Mouse (Mus musculus) lung, postnatal 0 days (tissue): ENCODE data around the gene Golga7b. TPM values are rescaled to one million over a fixed set of nuclear protein-coding genes. Genes with fewer than 3 reads are reported as not detected.

Experiments
- ATAC-seq: fragments of 200-750 bp; cut with Nextera tagmentation; 2 replicates; pipeline ENCODE4 v1.8.0; 2017; ENCODE audit warnings: moderate library complexity
- DNase-seq: peaks from one replicate; pipeline ENCODE4 v3.0.0-alpha.2; 2016; ENCODE audit warnings: low spot score
- H3K27ac ChIP-seq: fragments of 300-500 bp; sonication (generic); 2 replicates; pipeline ENCODE4 v1.5.1; 2014; ENCODE audit warnings: antibody characterized with exemption, mild to moderate bottlenecking, low read length, mixed read lengths
- H3K27me3 ChIP-seq: fragments of 300-500 bp; sonication (generic); replicated peaks from 2 replicates; pipeline ENCODE4 v1.6.1; 2014; ENCODE audit warnings: low read length, mixed read lengths; ENCODE audit not compliant: insufficient read depth
- H3K36me3 ChIP-seq: fragments of 300-500 bp; sonication (generic); 2 replicates; pipeline ENCODE4 v1.6.1; 2014; ENCODE audit warnings: low read length, mixed read lengths; ENCODE audit not compliant: insufficient read depth
- H3K4me1 ChIP-seq: fragments of 300-500 bp; sonication (generic); 2 replicates; pipeline ENCODE4 v1.6.1; 2014; ENCODE audit warnings: antibody characterized with exemption, low read depth, low read length, mixed read lengths; ENCODE audit not compliant: insufficient read depth
- H3K4me2 ChIP-seq: fragments of 300-500 bp; sonication (generic); replicated peaks from 2 replicates; pipeline ENCODE4 v1.6.1; 2014; ENCODE audit warnings: low read depth, mild to moderate bottlenecking, low read length, moderate library complexity, mixed read lengths
- H3K4me3 ChIP-seq: fragments of 300-500 bp; sonication (generic); 2 replicates; pipeline ENCODE4 v1.5.1; 2014; ENCODE audit warnings: low read depth, low read length
- H3K9ac ChIP-seq: fragments of 300-500 bp; sonication (generic); replicated peaks from 2 replicates; pipeline ENCODE4 v1.6.1; 2014; ENCODE audit warnings: low read depth, mild to moderate bottlenecking
- H3K9me3 ChIP-seq: fragments of 300-500 bp; sonication (generic); 2 replicates; pipeline ENCODE4 v1.6.1; 2016; ENCODE audit warnings: low read length, mixed read lengths
- CTCF ChIP-seq: IDR thresholded peaks from 2 replicates; pipeline ENCODE4 v1.5.1; 2016; ENCODE audit warnings: antibody characterized with exemption, mild to moderate bottlenecking
- EP300 ChIP-seq: IDR thresholded peaks from 2 replicates; pipeline ENCODE4 v1.6.1; 2016; ENCODE audit warnings: antibody characterized with exemption, mild to moderate bottlenecking, control low read depth
- WGBS: fragments of 180-500 bp; shearing (Covaris S2); extraction: QIAGEN DNeasy Blood & Tissue Kit; methylation state at CpG from one replicate; pipeline ENCODE4 v1.1.7; 2014; 5-methylcytosine and 5-hydroxymethylcytosine counted together
- polyA plus RNA-seq: library from polyadenylated mRNA; unstranded; fragments of >200 nt; fragmentation: Nextera tagmentation; extraction: Ambion mirVana; gene quantifications from 2 replicates; pipeline ENCODE4 v1.2.1, GENCODE M21; 2015

Golga7b gene
- polyA plus RNA-seq, 1 experiment from 2014 or later, result not detected

DNA sequence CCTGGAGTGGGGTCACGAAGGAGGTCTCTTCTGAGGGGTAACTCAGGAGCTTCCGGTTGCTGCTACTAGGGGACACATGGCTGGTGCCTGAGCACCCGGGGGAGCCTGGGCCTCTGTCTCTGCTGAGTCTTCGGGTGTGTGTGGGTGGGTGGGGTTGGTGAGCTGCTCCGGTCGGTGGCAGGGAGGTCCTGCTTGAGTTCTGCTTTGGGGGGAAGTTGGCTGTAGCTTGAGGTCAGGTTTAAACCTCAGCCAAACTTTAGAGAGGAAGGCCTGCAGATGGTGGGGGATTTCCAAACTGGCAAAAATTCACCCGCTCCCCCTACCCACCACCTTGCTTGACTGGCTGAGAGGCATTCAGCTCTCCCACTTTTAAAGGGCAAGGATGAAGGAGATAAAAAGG lies 23.8 kb downstream of the Golga7b start:
- TF ChIP-seq CTCF (no peak), EP300 (no peak)
- WGBS, result 74% methylated on average over 7 of the region's 7 CpGs
- ATAC-seq, result no peak

DNA sequence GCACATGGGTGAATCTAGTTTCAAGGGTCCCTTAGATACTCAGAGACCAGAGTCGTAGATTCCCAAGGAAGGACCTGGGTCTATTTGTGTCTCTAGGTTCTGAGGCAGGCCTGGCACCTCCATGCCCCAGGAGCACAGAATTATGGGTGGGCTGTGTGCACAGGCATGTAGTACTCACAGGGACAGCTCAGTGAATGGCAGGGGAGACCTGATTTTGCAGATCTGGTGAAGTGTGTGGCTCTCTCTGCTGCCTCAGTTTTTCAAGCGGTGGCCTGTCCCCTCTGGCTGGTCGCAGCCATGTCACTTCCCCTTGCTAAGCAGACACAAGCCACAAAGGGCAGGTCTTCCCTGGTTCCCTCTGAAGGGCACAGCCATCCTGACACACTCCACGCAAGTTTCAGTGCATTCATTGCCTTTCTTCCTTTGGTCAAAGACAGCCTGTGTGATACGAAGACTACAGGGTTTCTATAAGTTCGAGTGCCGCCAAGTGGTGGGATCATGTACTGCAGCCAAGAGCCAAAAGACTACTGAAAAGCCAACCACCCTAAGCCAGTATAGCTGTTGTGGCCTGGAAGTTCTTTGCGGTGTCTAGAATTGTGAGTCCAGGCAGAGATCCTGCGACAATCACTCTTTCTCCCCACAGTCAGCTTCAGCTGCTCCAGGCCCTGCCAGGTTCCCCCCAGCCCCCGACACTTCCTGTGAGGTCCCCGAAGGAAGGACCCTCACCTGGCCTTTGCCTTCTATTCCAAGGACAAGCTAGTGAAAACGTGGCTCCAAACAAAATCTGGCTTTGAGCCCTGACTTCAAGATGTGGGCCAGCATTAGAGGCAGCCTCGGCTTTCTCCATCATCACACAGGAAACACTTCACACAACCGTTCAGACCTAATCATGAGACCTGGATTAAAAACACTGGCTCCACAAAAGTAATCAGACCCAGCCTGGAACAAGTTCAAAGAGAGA lies 24.9 kb downstream of the Golga7b start:
- Histone ChIP-seq H3K9ac (no peak overlapping the region), H3K4me1 (no peaks in the 10 kb centered on the region), H3K4me2 (no peak overlapping the region), H3K27me3 (no peaks in the 10 kb centered on the region), H3K27ac (no peak overlapping the region), H3K4me3 (no peak overlapping the region), H3K9me3 (no peaks in the 10 kb centered on the region), H3K36me3 (no peaks in the 10 kb centered on the region)
- DNase-seq (peak; percentile 67), ATAC-seq (no peak)
- TF ChIP-seq CTCF (peak; percentile 91), EP300 (no peak)
- WGBS, result 37% methylated on average over 14 of the region's 14 CpGs

More for the DNA sequence above, 23.8 kb downstream of the Golga7b start:
- H3K4me1 ChIP-seq, result no peaks in the 10 kb centered on the region
- DNase-seq, result no peak
- no peaks in the 10 kb centered on the region for H3K9me3 ChIP-seq
- no peaks in the 10 kb centered on the region for H3K36me3 ChIP-seq
- H3K27ac ChIP-seq, result no peak overlapping the region
- no peak overlapping the region for H3K9ac ChIP-seq
- no peak overlapping the region for H3K4me3 ChIP-seq
- H3K4me2 ChIP-seq, result no peak overlapping the region
- no peaks in the 10 kb centered on the region for H3K27me3 ChIP-seq

DNA sequence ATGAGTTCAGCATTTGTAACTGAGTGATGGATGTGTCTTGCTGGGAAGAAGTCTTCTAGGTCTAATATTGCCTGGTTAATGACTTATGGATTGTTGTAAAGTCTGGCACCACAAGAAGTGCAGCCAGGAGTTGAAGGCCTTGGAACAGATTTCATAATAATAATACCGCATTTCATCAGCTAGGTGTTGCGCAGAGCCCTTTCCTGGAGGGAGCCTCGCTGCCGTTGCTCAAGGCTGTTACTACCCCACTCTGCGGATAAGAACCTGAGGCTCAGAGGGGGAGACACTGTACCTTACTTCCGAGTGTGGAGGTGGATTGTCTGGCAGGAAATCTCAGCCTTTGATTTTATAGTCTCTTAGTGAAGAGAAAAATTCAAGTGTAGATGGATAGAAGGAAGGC lies 29.9 kb downstream of the Golga7b start:
- TF ChIP-seq CTCF (no peak), EP300 (no peak)
- WGBS, result 76% methylated on average over 6 of the region's 6 CpGs
- H3K9ac ChIP-seq, result no peak overlapping the region
- H3K9me3 ChIP-seq, result no peaks in the 10 kb centered on the region
- no peak for ATAC-seq
- no peaks in the 10 kb centered on the region for H3K36me3 ChIP-seq
- no peaks in the 10 kb centered on the region for H3K27me3 ChIP-seq
- no peak for DNase-seq
- H3K4me2 ChIP-seq, result no peak overlapping the region
- H3K27ac ChIP-seq, result no peak overlapping the region
- H3K4me1 ChIP-seq, result no peaks in the 10 kb centered on the region
- no peak overlapping the region for H3K4me3 ChIP-seq

DNA sequence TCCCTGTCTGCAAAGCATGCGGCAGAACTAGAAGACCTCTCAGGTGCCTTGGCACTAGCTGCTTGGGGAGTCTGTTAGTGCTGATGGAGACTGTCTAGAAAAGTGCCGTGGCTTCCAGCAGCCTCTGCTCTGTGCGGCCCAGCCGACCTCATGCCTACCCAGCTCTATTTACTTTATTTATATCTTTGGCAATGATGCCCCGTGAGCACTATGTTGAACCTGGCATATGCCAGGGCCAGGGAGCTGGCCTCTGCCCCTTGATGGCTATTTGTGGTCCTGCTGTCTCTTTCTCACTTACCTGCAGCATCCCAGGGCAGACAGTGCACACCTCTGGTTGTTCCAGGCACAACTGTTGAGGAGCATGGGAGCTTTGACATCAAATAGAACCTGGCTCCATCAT lies 31.1 kb downstream of the Golga7b start:
- WGBS, result 71% methylated on average over 5 of the region's 5 CpGs
- no peaks in the 10 kb centered on the region for H3K9me3 ChIP-seq
- no peaks in the 10 kb centered on the region for H3K4me1 ChIP-seq
- no peak for DNase-seq
- no peak overlapping the region for H3K9ac ChIP-seq
- no peaks in the 10 kb centered on the region for H3K27me3 ChIP-seq
- no peaks in the 10 kb centered on the region for H3K36me3 ChIP-seq
- TF ChIP-seq CTCF (no peak), EP300 (no peak)
- no peak overlapping the region for H3K4me2 ChIP-seq
- no peak overlapping the region for H3K4me3 ChIP-seq
- no peak overlapping the region for H3K27ac ChIP-seq
- no peak for ATAC-seq

DNA sequence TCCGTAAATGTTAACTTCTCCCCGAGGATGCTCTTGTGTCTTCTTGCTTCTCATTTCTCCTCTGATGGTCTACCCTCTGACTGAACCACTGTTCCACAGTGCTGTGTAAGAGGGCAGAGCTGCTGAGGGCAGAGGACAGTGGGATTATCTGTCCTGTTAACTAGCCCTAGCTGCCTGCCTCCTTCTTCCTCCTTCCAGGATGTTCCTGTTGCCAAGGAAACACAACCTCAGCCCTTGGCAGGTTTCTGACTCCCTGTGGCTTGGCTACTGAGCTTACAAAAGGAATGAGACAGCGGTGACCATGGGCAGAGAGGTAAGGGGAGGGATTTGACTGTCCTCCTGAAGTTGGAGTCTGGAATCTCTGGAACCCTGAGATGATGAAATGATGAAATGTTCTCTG lies 32.2 kb downstream of the Golga7b start:
- Histone ChIP-seq H3K36me3 (no peaks in the 10 kb centered on the region), H3K9ac (no peak overlapping the region), H3K27ac (no peak overlapping the region), H3K4me2 (no peak overlapping the region), H3K4me3 (no peak overlapping the region), H3K4me1 (no peaks in the 10 kb centered on the region), H3K9me3 (no peaks in the 10 kb centered on the region), H3K27me3 (no peaks in the 10 kb centered on the region)
- ATAC-seq (no peak), DNase-seq (no peak)
- WGBS, result 60% methylated on average over 3 of the region's 3 CpGs
- TF ChIP-seq EP300 (no peak), CTCF (no peak)

DNA sequence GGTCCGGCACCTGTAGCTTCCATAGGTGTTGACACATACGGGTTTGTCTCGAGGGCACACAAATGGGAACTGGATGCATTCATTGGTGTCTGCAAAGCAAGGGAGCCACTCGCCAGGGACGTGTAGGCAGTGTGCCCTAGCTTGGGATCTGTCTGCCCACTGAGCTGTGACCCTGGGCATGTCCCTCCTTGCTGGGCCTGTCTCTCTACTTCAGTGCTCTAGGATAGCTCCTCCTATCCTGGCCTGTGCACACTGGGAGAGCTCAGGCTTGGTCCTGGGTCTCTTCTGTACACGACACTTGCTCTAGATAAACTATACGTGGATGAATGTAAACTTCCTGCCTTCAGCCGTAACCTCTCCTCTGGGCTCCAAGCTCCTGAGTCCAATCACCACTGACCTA lies 36.8 kb downstream of the Golga7b start:
- TF ChIP-seq CTCF (no peak), EP300 (no peak)
- 52% methylated on average over 8 of the region's 8 CpGs for WGBS
- no peak overlapping the region for H3K4me3 ChIP-seq
- no peaks in the 10 kb centered on the region for H3K36me3 ChIP-seq
- H3K4me2 ChIP-seq, result no peak overlapping the region
- no peaks in the 10 kb centered on the region for H3K27me3 ChIP-seq
- H3K9me3 ChIP-seq, result no peaks in the 10 kb centered on the region
- no peaks in the 10 kb centered on the region for H3K4me1 ChIP-seq
- H3K9ac ChIP-seq, result no peak overlapping the region
- ATAC-seq, result no peak
- DNase-seq, result no peak
- no peak overlapping the region for H3K27ac ChIP-seq
